Mouse (Mus musculus) E14TG2a.4 (cell line): ENCODE measurements around the gene Rph3a.

Experiments used
- CTCF ChIP-seq: conservative IDR thresholded peaks from 2 replicates; pipeline ENCODE4 v1.5.1; 2014; ENCODE audit warnings: low read length
- NANOG ChIP-seq: IDR thresholded peaks from 2 replicates; pipeline ENCODE4 v1.6.1; 2014; ENCODE audit warnings: borderline replicate concordance, low read length, mixed read lengths
- POU5F1 ChIP-seq: IDR thresholded peaks from 2 replicates; pipeline ENCODE4 v1.6.1; 2014; ENCODE audit warnings: low read length, borderline replicate concordance

- TF ChIP-seq CTCF, result no peak
- no peak for TF ChIP-seq NANOG
- TF ChIP-seq POU5F1, result no peak
Measured at GRCm38 (mm10) chr5:120972278-120972677, 37.6 kb downstream of the Rph3a start.
